Mouse (Mus musculus) adrenal gland, postnatal 4 days (tissue): Measurements from ENCODE around the gene Dgcr6. TPM values are rescaled to one million over a fixed set of nuclear protein-coding genes. Genes with fewer than 3 reads are reported as not detected.
A peak's percentile ranks its signal among the peaks of the same experiment; 100 is the strongest.
"Not testable (repeated sequence)": the region's sequence is repeated elsewhere in the genome, so short reads cannot be mapped to it uniquely, and the experiment has no call there.

Source experiments
- DNase-seq, 2 experiments: peaks; one replicate each; pipeline ENCODE4 v3.0.0; 2021 to 2022; ENCODE audit warnings: low spot score in 2 of 2, mixed read lengths in 2 of 2
- long read RNA-seq, 2 experiments: library from polyadenylated mRNA; stranded (forward); transcript quantifications; one replicate each; pipeline ENCODE4 v2.0.0; 2021
- total RNA-seq, 2 experiments: library from RNA; stranded (reverse); gene quantifications; 2 replicates each; pipeline ENCODE4 v1.2.3; 2021

The Dgcr6 gene
- 10 to 100 TPM; 52.6 to 57.4 TPM for total RNA-seq
- long read RNA-seq, experiment 1, transcript Dgcr6-206 (5 exons, 1,086 nt), result major isoform, 66 of 105 reads
- long read RNA-seq, experiment 1, transcript Dgcr6-201 (5 exons, 1,050 nt), result minor isoform, 12 of 105 reads
- long read RNA-seq, experiment 1, partial matches to known transcripts, result 19 of 105 reads
- long read RNA-seq, experiment 1, other reads (novel, unspliced or antisense), result 8 of 105 reads
- long read RNA-seq, experiment 2, transcript Dgcr6-201 (5 exons, 1,050 nt), result minor isoform, 9 of 104 reads
- long read RNA-seq, experiment 2, transcript Dgcr6-206 (5 exons, 1,086 nt), result major isoform, 80 of 104 reads
- long read RNA-seq, experiment 2, partial matches to known transcripts, result 5 of 104 reads
- long read RNA-seq, experiment 2, other reads (novel, unspliced or antisense), result 10 of 104 reads

DNA sequence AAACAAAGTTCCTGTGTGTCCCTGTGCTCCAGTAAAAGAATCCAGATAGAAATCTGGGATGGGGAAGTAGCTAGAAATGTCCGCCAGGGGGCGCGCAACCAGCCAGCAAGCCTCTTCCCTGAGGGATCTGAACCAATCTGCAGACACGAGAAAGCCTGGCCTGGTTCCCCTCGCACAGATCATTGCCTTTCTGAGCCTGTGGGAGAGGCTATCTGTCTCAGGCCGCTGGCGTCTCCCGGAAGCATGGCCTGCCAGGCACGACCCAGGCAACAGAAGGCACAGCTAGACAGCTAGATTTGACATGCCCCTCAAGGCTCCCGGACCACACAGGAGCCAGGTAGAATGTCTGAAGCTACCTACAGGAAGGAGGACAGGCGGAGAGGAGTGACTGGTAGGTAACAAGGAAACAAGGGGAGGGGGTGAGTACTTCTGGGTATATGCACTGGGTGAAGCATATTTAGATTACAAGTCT lies at the start of gene Dgcr6:
Dgcr6 (plus strand) TSS at position 130 of the 472 bp plus-strand sequence.
- DNase-seq, result peak; percentile 61 to 67

DNA sequence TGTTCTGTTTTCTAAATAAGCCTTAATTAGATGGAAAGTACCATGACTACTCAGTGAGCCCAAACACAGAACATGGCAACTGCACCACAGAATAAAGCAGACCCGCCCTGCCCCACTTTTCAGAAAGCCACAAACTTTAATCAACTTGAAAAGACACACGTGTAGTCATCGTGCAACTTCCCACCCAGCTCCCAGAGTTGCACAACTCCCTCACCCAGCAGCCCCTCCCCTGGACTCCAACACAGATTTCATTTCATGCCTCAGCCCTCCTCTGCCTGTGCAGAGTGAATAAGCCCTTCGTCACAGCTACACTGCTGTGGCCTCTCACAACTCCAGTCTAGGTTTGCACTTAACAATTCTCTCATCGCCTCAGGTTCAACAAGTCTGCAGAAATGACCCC lies 48.1 kb upstream of the Dgcr6 start:
- DNase-seq, result no peak

DNA sequence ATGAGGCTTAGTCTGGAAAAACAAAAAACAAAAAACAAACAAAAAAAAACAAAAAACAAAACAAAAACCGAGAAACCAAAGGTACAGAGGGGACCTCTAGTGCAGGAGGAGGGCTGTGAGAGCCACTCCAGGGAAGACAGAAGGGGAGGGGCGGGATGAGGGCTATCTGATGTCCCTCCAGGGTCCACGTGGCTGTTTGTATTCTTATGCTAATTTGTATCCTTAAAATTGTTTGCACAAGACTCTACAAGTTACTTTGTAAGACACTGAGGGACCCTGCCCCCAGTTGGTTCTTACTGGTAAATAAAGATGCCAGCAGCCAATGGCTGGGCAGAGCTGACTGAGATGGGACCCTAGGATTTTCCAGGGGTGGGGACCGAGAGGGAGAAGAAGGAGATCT lies 45.6 kb upstream of the Dgcr6 start:
- DNase-seq, result no peak

DNA sequence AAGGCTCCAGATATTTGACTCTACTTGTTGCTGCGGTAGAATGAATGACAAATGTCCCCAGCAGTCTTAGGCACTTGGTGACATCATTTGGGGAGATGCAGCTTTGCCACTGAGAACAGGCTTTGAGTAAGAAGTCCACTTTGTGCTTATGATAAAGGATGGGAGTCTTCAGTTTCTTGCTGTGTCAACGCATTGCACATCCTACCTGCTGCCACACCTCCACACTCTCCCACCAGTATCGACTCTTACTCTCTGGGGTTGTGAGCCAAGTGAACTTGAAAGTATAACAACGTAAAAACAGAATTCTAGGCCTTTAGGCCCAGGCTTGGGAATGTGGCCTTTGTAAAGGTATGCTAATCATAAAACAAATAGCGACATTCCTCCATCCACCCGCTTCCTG lies 41.6 kb upstream of the Dgcr6 start:
- DNase-seq, result no peak

DNA sequence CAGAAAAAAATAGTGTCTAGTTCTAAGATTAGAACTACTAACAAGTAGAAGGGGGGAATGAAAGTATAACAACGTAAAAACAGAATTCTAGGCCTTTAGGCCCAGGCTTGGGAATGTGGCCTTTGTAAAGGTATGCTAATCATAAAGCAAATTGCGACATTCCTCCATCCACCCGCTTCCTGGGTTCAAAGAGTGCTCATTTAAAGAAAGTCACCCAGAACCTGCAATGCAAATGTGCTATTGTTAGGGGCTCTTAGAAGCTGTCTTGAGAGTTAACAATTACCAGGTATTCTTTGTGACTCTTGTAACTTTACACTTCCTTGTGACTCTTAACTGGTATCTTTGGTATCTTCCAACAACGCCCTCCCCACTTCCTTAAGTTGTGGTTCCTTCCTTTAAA lies 36.2 kb upstream of the Dgcr6 start:
- not testable (repeated sequence) for DNase-seq

DNA sequence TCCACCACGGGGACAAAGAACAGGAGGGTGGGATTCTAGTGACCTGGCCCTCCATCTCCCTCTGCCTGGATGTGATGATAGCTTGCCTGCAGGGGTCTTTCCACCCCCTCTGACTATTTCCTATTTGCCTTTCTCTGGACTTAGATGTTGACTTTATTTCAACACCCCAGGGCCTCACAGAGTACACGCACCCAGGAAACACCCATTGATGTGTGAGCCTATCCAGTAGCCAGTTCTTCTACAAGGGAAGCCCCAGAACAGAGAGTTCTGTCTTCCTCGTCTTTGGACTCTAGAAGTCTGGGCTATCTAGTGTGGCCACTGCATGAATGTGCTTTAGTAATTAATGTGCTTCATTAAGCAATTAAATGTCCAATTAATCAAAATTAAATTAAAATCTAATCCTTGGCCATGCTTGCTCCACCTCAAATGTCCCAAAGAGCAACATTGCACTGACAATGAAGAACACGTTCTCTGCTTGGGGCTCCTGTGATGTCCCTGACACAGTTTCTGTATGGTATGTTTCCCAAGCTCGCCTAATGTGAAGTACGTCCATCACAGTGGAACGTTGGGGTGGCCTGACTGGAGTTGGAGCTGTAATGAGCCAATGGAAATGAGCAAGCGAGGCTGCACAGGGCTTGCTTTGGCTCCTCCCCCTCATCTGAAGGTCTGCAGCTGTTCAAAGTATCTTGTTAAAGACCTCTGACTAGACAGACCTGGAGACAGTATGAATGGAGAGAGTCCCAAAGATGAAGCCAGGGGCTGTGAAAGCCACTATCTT lies 29.7 kb upstream of the Dgcr6 start:
- no peak for DNase-seq

DNA sequence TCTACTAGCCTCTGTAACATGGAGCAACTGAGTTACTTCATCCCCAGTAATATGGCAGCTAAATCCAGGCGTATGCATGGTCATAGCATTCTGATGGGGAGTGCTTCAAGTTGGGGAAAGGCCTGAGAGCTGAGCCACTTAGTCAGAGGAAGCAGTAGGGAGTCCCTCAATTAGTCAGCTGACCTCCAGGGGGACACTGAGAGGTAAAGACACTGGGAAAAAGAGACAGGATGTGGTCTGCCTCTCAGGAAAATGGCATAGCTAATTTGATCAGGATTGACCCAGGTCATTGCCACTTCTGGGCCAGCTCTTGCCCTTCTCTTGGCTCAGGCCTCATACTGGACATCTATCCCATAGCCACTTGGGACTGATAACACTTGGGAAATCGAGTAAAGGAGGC lies 25.3 kb upstream of the Dgcr6 start:
- no peak for DNase-seq

DNA sequence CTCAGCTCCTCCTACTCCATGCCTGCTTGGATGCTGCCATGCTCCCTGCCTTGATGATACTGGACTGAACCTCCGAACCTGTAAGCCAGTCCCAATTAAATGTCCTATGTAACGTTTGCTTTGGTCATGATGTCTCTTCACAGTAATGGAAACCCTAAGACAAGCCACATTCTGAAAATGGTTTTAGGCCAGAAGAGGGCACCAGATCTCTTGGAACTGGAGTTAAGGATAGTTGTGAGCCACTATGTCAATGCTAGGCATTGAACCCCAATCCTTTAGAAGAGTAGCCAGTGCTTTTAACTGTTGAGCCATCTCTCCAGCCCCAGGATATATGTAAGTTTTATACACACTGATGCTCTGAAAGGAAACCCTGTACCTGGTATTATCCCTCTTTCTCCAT lies 20.9 kb upstream of the Dgcr6 start:
- DNase-seq, result no peak

DNA sequence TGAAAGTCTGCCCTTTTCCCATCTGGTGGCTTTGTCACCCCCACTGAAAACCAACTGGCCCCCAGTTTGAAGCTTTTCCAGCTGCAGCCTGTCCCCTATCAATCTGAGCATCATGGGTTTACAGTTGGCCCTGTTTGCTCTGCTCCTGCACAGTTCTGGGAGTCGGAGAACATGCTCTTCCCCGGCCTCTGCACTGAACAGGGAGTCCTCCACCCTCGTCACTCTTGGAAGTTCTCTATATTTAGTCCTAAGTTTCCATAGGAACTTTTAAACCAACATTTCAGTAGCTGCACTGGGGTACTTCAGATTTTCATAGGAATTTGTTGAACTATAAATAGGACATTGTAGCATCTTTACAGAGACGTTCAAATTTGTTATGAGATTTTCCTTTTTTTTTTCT lies 19.4 kb upstream of the Dgcr6 start:
- no peak for DNase-seq

DNA sequence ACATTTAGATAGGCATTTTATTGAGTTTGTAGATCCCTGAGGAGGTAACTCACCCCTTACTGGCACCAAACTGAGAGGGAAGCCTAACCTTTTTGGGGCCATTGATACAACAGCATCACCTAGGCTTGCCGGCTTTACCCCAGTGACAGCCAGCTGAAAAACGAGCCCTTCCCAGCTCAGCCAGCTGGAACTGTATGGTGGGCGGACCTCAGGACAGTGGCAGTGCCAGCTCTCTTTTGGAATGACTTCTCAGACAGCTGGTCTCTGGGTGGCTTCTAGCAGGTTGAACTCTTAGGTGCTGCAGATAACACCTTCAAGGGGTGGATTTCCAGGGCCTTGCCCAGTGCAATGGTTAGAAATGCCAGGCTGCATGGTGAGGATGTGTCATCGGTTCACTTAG lies 18.4 kb upstream of the Dgcr6 start:
- DNase-seq, result no peak

DNA sequence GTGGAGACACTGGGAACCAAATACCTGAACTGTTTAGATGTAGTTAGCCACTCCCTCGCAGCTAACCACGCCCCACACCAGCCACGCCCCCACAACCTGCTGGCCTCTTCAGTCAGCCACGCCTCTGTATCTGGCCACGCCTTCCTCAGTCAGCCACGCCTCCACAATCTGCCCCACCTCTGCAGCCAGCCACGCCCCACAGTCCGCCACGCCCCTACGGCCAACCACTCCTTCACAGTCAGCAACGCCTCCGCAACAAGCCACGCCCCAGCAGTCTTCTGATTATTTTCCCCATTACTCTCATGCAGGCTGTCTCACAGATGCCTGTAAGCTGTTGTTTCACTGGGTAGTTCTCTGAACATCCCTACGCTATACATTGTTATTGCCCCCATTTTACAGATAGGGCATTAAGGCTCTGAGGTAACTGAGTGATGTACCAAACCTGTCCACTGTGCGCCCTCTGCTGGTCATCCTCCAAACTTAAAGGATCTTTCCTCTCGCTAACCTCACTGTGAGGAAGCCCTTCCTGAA lies 16.2 kb upstream of the Dgcr6 start:
- DNase-seq, result peak in 1 of 2 experiments; percentile 6

DNA sequence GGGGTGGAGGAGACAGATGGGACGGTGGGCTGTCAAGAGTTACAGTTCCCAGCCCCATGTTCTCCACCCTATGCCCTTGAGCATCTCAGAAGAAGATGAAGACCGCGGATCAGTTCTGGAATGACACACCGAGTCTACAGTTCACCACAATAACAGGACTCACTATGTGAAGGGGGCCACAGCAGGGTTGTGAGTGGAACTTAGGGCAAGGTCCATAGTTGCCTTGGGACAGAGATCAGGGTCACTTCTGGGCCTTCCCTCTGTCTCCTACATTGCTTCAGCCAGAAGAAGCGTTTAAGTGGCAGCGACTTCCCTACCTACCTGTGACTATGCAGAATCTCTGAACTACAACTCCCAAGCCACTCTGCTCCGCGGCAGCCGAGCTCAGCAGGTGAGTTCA lies 15.6 kb upstream of the Dgcr6 start:
- DNase-seq, result no peak

DNA sequence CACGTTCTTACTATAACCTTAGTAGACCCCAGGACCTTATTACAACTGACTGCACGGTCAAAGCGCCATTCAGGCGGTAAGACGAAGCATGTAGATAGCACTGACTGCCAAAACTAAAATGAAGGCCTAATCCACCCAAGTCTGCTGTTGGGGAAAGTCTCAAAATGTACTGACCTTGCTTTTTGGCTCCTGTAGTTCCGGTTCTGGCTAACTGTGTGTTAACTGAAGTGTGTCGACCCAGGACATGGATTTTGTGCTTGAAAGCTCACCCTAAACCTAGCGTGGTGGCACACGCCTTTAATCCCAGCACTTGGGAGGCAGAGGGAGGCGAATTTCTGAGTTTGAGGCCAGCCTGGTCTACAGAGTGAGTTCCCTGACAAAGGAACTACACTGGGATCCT lies 7.7 kb upstream of the Dgcr6 start:
- DNase-seq, result no peak

DNA sequence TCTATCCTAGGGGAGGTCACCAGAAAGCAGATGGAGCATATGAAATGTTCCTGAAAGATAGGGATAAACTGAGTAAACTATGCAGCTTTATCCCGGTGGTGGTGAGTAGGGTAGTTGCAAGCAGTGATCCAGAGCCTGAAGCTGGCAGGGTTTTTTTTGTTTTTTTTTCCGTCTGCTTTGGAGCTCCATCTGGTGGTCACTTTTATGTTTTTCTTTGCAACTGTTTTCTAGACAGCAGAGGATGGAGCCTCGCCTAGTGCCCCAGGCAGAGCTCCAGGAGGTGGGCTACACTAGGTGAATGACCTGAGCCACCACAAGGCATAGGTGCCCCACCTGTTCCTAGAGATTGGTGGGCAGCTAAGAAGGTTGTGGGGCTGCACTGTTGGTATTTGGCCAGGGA lies 5.0 kb upstream of the Dgcr6 start:
- DNase-seq, result no peak

DNA sequence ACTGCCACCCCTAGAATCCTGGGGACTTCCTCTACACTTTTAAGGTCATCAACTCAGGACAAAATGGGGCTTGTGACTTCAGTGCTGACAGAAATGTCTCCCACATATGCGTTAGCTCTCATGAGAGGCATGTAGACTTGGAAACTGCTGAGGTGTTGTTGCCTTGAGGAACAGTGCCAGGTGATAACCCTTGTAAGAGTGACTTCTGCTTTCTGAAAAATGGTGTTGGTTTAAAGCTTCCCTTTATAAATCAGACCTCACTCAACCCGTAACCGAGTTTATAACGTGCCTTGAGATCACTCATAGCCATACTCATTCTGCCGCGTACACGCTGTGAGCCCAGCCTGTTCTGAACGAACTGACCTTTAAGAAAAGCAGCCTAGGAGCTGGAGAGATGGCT lies 4.6 kb upstream of the Dgcr6 start:
- DNase-seq, result no peak

DNA sequence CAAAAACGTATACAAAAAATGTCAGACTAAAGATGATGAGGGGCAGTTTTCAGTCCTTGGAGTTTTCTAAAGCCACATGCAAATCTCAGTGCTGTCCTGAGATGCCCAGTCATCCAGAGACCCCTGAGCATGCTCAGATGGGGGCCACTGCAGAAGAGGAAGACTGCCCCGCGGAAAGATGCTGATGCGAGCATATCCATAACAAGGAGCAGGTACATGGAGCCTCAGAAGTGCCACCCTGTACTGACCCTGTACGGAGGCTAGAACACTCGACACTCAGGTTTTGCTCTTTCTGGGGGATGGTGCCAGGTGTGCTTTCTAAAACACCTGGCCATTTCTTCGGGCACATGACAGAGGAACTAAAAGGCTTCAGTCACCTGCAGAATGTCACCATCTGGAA lies 338 bp upstream of the Dgcr6 start:
- no peak for DNase-seq

DNA sequence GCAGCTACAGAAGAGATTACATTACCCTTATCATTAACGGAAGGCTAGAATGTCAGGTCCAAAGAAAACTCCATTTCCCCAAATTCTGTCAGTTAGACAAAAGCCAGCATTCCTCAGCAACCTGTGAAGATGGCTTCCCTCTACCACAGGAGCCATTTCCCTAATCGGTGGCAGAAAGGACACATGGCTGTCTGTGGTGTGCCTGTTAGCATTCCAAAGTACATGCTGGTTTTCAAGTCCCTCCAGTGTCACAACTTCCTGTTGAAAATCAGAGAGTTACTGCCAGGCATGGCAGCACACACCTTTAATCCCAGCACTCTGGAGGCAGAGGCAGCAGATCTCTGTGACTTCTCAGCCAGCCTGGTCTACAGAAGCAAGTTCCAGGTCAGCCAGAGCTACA lies 3.6 kb downstream of the Dgcr6 start:
- no peak for DNase-seq

DNA sequence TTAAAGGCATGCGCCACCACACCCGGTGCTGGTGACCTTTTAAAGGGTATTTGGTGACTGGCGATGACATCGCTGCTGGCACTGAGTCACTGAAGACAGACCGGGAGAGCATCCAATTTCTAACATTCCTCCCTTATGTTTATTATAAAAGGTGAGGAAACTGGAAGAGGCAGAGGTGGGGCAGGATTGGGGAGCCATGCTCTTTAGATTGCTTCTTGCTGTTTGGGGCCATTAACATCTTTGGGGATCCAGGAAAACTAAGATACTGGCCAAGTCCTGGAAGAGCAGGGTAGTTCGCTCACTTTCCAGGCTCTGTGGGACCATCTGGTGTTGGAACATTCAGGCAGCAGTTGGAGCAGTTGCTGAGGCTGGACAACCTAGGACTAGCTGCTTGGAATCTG lies 5.7 kb downstream of the Dgcr6 start:
- no peak for DNase-seq

DNA sequence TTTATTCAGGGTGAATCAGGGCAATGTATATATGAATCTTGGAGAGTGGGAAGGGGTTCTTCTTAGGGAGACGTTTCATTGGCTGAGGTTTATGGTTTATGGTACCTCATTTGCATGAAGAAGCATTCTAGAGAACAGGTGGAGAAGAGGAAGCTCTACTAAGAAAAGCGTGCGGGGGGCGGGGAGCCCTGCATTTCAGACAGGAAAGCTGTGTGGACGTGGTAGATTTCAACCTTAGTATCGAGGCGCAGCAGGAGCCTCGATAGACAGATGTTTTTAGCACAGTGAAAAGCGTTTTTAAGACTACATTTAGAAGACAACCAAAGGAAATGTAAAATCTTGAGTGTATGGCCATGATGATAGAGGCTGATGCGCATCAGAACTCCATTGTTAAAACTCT lies 6.6 kb downstream of the Dgcr6 start:
- DNase-seq, result no peak

DNA sequence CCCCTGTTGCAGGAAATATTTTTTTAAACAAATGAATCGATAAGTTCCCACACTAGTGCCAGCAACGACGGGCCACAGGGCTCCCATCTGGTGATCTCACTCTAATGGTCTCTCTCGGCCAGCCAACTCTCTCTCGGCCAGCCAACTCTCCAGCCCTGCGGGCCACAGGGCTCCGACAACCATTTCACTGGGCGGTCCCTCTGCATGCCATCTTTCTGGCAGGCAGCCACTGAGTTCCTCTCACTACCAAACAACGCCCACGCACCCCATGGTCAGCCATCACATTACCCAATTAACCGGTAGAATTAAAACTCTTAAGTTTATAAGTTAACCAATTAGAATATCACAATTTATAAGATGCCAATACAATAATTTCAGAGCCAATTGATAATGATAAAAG lies 8.5 kb downstream of the Dgcr6 start:
- DNase-seq, result no peak

DNA sequence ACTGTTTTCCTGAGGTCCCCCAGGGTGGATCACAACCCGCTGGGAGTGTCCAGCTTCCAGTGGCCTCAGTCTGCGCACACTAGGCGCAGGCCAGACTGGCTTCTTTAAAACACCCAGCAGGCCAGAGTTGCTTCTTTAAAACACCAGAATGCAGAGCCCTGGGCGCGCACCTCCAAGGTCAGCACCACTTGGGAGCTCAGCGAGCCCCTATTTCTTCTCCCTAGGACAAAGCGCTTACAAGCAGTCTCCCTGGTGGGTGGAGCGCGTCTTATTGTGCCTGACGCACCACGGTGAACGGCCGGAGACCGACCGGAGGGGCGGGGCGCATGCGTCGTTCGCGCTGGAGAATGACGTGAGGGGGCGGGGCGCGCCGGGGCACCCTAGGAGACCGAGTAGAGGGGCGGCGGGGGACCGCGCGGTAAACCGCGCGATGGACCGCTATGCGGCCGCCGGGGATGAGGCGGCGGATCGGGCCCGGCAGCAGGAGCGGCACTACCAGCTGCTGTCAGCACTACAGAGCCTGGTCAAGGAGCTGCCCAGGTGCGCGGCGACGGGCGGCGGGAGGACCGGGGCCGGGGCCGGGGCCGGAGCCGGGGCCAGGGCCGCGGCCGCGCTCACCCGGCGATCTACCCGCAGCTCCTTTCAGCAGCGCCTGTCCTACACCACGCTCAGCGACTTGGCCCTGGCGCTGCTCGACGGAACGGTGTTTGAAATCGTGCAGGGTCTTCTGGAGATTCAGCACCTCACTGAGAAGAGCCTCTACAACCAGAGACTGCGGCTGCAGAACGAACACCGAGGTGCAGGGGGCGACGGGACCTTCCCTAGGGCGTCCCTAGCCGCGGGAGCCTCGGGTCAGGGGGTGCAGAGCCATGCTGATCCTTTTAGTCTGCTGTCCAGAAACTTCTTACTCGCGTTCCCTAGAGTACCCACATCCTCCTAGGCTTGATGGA lies 13.7 kb downstream of the Dgcr6 start:
- peak; percentile 82 to 87 for DNase-seq
